Mouse (Mus musculus): ENCODE measurements at regions not wholly inside any gene's neighbourhood (a gene's known extent, or its start where the extent isn't known, plus 50 kb on each side); places are given as distances from the start of the nearest gene placed in this dataset.

DNA sequence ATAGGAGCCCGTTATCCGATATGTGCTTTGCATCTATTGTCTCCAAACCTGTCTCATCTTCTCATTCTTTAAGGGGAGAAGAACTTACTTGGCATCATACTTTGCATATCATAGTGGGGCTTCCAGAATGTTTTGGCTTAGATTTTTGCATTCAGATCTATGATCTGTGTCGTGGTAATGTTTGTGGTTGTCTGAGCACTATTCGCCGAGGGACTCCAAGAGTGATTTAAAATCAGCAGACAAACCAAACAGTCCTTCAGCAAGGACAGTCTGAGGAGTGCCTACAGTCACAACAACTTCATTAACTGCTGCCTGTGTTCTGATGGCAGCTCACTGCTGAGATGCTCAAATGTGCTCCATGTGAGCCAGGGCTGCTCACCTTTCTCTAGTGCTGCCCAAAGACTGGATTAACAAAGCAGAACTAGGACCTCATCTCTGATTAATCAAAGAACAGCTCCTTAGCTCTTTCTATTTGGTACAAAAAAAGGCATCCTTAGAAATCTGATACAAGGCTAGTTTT lies 182.5 kb downstream of the Enc1 start:
- DNase-seq (ENCODE audit: low spot score in 2 of 2): no peak

DNA sequence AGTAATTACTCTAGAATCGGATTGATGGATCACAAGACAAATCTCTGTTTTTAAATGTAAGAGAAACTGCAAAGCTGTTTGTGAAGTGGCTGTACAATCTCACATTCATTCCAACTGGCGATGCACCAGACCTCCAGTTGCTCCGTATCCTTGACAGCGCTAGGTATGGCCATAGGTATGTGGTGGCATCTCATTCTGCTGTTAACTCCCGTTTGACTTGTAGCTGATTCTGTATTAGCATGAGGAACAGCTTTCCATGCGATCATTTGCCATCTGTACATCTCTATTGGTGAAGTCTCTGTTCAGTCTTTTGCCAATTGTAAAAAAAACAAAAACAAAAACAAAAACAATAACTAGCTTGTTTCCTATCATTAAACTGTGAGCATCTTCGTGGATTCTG lies 182.0 kb downstream of the Enc1 start:
- no peak for DNase-seq (ENCODE audit: low spot score in 2 of 2)

DNA sequence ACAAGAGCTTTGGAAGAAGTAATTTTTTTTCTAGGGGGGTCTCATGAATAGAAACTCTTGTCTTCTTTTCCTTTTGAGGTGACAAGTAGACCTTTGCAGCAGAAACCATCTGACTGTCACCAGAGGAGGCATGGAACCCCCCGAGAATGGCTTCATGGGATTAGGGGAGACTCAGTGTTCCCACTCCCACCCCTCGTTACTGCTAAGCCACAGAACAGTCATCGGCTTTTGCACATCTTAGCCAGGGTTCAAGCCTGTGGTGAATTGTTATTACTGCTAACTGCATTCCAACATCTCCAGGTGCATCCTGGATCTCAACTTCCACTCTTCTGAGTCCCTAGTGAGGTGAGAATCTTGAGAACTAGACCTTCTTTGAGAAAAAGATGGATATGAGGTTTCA lies 180.9 kb downstream of the Enc1 start:
- DNase-seq (ENCODE audit: low spot score in 2 of 2): no peak

DNA sequence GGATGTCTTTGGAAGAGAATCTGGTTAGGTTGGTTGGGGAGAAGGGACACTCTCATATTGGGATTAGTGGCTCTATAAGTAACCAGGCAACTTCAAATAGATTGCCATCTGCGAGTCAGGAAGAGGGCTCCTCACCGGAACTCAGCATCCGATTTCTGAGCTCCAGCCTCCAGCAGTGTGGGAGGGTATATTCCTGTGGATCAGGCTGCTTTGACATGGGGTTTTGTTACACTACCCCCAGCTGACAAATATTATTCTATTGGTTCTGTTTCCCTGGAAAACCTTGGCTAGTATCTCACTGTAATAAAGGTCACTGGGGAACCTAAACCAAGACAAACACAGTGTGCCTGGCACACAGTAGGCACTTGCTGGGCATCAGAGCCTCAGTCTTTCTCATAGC lies 179.9 kb downstream of the Enc1 start:
- no peak for DNase-seq (ENCODE audit: low spot score in 2 of 2)

DNA sequence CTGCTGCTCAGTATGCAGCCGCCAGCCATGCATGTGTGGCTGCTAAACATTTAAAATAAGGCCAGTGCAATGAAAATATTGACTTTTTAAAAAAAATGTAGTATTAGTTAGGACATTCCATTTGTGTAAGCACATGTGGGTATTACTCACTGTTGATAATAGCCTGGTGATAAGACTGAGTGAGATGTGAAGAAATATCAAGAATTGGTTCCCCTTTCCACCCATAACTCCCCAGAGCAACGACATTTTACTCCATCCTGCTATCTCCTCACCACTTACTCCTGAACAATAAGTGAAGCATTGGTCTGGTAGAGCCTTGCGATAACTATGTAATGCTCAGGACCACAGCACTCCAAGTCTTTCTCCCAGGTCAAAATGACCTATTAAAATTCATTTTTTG lies 178.2 kb downstream of the Enc1 start:
- no peak for DNase-seq (ENCODE audit: low spot score in 2 of 2)

DNA sequence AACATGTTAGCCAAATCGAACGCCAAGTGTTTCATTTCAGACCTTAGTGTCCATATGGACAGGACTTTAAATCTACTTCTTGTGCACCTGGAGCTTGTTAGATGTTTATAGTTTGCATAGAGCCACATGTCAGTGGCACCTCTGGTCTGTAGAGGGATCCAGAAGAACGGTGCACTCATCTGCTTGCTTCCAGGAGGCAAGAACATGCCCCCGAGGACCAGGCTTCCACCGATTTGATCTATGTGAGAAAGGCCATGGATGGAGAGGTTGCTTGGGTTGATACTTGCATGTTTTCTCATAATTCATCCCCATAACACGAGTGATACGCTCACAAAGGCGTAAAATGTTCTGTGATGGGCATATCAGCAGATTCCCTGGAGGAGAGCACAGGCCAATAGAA lies 177.8 kb downstream of the Enc1 start:
- peak in 1 of 2 experiments; percentile 9 for DNase-seq (ENCODE audit: low spot score in 2 of 2)

DNA sequence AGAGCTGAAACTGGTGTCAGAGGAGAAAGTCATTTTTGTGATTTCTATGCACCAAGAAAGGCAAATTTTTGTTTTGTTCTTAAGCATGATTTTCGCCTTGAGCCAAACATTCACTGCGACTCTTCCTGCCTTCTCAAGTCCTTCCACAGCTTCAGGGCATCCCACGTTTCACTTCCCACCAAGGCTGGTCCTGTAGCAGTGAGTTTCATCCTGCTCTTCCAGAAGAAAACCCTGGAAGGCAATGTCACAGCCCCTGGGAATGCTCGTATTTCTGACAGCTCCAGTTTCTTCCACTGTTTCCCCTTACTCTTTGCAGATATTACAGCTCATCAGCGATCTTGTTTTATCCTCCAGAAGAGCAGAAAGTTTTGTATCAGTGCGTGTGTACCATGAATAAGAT lies 177.2 kb downstream of the Enc1 start:
- DNase-seq (ENCODE audit: low spot score in 2 of 2): no peak

DNA sequence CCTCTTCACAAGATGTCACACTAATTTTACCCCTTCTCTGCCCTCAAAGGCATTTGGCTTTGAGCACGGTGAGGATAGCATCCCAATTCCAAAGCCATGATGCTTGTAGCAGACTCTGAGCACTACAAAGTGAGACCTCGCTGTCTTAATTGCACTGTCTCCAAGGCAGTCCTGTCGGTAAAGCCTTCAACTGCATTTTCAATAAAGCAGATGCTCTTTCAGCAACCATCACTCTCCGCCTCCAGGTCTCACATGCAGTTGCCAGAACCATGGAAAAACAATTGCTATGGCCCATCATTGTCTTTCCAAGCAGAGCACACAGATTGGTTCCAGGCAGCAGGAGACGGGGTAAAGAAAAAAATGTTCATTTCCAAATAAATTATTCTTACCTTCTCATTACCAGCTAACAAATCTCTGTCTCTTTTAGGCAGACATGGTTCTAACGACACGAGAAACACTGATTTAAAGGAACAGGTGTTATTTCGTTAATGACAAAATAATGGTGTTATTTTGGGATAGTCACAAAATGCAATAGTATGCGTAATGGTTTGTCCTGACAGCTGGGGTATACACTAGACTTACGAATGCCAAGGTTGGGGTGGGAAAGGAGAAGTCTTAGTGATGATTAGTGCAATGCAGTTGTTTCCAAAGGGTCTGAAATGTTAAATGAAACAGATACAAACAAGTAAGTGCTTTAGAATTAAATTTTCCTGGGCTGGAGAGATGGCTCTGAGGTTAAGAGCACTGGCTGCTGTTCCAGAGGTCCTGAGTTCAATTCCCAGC lies 175.2 kb downstream of the Enc1 start:
- no peak for DNase-seq (ENCODE audit: low spot score in 2 of 2)

DNA sequence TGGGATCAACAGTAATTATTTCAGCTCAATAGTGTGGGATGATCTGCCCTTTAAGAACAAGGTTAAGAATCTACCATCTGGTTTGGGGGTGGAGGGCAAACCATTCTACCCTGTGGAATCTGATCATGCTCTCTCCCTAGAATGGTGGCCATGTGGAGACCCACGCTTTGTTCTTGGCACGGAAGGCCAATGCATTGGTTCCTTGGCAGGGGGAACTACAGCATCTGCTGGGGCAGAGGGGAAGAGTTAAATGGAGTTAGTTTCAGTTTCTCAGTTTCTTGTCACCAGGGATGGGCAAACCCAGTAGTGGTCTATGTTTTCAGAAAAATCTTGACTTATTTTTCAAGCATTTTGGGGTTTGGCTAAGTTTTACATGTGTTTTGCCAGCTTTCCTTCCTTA lies 174.5 kb downstream of the Enc1 start:
- peak in 1 of 2 experiments; percentile 9 for DNase-seq (ENCODE audit: low spot score in 2 of 2)

DNA sequence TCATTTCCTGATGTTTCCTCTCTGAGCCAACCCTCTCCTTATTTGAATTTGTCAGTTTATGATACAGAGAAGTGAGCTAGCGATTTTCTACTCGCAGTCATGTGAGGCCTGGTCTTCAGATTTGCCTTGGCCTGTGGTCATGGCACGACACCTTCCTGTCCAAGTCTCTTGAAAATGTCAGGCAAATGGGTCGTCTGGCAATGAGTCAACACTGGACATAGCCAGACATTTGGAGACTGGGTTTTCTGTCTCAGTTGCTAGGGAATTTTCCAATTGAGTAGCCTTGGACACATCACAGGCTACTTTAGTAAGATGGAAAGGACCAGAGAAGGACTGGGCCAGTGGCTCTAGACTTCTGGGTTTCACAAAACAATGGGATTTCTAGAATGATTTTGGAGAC lies 171.2 kb downstream of the Enc1 start:
- peak in 1 of 2 experiments; percentile 7 for DNase-seq (ENCODE audit: low spot score in 2 of 2)

DNA sequence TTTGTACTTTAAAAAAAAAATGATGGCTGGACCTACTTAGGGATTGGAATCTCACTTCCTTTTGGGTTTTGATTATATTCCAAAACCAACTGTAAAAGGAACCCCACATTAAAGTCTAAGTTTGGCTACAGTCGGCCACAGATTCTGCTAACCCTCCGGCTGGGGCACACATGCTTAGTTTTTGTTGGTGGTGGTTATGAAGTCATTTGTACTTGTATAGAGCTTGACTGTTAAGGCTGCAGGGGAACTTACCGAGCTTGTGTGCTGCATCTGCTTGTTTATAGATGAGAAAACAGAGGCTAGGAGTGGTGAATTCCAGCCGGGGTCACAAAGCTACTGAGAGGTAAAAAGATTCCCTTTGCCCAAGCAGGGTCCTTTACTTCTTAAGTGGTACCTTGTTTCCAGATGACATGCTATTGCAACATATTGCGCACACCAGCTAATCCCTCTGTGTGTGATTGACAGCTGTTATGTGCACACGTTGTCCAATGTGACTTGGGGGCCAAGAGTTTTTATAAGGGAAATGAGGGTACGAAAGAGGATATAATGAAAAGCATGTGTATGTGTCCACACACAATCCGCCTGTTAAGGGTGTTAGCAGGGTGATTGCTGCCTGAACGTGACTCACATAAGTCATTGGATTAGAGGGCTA lies 169.8 kb downstream of the Enc1 start:
- DNase-seq (ENCODE audit: low spot score in 2 of 2): peak in 1 of 2 experiments; percentile 7

DNA sequence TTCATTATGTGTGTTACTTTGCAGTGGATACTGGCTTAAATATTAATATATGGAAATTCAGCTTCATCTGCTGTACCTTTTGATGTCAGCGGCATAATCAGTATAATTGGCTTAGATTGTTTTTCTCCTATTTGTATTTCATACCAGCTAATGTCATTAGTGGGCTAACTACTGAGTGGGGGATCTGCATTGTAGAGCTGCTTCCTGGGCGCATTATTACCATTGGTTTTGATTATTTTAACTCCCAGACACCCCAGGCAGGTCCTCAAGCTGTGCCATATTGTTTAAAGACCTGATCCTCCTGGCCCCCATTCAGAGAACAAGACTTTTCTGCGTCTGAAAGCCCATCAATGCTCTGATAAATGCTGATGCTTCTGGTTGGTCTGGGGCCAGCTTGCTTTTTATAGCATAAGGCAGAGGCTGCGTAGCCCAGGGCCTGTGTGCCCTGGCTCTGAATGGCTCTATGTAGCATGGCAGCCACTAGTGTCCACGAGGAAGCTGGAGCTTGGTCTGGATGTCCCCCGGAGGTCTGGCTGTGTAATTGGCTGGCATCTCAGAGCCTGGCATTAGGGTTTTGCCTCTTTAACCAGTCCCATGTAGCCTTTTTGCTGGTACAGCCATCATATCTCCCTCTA lies 169.1 kb downstream of the Enc1 start:
- DNase-seq (ENCODE audit: low spot score in 2 of 2): peak in 1 of 2 experiments; percentile 10

DNA sequence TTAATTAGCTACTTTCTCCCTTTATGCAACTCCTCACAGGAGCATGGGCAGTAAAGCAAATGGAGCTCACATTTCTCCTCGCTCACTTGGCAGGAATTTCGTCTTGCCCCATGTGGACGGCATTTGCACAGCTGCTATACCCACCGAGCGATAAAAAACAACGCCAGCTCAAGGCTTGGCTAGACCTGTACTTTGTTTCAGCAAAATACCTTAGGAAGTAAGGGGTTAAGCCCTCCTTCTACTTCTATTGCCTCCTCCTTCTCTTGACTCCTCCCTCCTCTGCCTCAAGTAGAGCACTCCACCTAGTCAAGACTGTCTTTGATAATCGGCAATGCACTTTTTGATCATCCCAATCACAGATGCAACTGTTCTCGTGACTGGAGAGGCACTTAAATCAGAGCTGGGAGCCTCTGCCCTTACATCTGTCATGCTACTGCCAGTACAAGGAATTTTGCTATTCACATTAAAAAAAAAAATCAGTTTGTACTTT lies 168.4 kb downstream of the Enc1 start:
- DNase-seq (ENCODE audit: low spot score in 2 of 2): peak in 1 of 2 experiments; percentile 11

DNA sequence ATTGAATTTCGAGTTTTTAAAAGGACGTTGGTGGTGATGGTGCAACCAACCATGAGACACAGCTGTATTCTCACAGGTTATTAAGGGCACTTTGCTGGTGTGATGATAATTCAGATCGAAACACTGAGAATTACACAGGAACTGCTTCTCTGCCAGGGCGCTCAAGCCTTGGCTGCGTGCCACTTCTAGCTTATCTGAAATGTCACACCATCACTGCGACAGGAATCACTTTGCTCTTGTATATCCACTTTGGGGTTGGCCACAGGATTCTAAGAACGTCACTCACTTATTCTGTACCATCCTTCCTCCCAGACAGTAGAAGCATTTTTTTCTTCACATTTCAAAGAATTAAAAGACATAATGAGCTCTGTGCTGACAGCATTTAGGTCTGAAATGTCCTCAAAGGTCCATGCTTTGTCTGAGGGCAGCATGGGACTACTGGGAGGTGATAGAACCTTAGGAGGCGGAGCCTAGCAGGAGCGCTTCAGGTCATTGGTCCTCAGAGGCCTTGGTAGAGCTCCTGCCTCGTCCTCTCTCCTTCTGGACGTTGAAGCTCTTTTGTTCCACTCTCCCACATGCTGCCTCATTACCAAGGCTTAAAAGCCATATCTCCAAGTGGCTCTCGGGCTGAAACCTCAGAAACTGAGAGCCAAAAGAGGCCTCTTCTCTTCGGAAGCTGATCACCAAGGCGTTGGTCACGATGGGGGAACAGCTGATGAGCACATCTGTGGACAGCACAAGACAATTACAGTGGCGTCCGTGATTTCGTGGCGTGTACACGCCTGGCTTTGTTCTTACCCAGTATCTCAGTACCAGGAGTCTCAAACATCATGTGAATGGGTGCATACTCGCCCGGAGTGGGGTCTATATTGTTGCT lies 167.7 kb downstream of the Enc1 start:
- DNase-seq (ENCODE audit: low spot score in 2 of 2): peak in 1 of 2 experiments; percentile 11

DNA sequence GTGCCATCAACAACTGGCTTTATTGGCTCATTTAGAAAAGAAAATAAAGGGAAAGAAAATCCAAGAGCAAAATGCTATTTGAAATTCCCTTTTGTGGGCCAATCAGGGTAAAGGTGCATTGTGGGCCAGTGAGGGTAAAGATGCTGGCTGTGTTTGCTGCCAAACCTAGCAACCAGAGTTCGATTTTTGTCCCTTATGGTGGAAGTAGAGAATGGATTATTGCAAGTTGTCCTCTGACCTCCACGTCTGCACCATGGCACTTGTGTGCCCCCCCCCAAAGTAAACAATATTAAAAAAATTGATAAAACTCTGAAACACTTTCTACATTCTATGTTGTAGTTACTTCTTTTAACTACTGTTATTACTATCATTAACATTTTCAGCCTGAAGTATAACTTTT lies 166.9 kb downstream of the Enc1 start:
- no peak for DNase-seq (ENCODE audit: low spot score in 2 of 2)

DNA sequence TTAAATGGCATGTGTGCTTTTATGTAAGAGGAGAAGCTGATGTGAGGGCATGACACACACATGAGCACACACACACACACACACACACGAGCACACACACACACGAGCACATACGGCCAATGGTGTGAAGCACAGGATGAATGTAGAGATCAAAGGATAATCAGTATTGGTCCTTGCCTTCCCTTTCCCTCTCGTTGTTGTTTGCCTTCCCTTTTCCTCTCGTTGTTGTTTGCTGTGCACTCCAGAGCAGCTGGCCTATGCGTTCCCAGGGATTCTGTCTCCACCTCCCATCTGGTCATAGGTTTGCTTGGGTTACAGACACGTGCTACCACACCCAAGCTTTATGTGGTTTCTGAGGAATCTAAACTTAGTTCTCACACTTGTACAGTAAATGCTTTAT lies 165.8 kb downstream of the Enc1 start:
- peak in 1 of 2 experiments; percentile 8 for DNase-seq (ENCODE audit: low spot score in 2 of 2)

DNA sequence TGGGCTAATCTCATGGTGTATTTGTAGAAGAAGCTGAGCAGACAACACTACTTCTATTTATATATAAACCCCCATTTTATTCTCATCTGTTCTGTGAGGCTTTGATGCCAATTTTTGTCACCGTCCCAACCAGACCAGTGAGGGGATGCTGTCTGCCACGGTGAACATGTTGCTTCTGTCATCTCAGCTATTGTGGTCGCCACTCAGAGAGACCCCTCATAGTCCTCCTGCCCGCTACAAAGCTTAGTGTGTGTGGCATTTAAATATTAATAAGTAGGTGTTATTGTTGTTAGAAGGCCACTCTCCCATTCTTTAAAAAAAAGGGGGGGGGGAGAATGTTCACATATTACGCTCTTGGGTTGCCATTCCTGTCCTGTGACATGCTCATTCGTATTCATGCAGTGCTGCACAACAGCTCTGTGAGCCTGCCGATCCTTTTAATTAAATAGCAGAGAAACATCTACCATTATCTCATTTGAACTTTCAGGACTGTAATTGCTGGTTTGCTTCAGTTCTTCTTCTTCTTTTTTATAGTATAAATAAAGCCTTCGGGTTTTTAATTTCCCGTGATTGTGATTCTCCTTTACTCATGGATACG lies 161.4 kb downstream of the Enc1 start:
- no peak for DNase-seq (ENCODE audit: low spot score in 2 of 2)

DNA sequence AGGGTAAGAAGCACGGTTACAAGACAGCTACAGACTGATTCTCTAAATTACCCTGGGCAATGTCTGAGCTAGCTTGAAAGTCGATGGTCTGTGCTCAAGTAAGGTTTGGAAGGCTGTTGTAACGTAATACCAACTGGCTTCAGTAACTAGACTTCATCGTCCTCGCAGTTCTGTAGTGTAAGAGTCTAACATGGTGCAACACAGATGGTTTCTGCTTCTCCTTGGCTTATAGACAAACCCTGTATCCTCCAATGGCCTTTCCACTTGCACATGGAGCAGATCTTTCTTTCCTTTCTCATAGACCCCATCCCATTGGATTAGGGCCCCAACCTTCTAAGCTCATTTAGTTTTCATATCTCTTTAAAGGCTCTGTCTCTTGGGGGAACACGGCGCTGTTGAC lies 160.7 kb downstream of the Enc1 start:
- no peak for DNase-seq (ENCODE audit: low spot score in 2 of 2)

DNA sequence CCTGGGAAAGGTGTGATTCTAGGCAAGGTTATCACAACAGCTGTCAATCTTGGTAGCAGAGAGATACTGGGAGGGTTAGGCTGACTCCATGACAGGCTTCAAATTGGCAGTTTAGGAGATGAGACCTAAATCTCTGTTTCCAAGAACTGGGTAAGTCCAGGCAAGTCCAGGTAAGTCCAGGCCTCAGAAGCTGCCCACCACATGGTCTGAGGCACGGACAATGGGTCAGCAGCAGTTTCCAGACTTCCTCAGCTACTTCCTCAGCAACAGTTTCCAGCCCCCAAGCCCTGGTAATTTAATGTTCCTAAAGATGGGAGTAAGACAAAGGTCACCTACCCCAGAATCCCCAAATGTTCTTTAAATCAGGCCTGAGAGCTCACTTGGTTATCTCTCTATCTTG lies 157.1 kb downstream of the Enc1 start:
- no peak for DNase-seq (ENCODE audit: low spot score in 2 of 2)

DNA sequence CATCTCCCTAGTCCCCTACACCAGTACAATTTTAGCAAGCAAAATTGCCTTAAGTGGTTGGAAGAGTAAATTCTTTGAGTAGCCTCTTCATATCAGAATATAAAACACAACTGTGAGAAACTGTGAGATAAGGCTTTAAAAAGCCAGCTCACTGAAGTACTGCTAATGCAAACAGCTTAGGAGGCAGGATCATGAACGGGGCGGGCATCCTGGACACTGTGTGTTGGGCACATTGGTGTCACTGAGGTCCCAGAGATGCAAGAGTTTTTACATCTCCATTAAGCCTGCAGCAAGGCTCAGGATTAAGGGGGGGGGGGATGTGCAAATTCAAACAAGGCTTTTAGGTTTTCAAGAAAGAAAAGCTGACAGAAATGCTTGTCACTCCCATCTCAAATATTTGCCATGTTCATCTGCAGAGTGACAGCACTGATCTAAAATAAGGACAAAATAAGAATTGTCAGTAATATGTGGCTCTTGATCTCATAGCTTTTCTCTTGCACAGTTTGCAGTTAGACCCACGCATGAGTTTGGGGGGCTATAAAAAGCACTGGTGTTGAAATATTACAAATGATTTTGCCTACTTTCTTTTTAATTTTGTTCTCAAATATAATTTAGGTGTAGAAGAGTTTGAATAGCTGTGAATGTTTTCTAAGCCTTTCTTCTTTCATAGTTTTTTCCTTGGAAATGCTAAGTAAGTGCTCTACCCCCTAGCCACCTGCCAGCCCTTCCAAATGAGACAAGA lies 156.2 kb downstream of the Enc1 start:
- no peak for DNase-seq (ENCODE audit: low spot score in 2 of 2)
